Mouse (Mus musculus) thymus, postnatal 0 days (tissue): ENCODE measurements around the gene Exosc2. TPM values are rescaled to one million over a fixed set of nuclear protein-coding genes. Genes with fewer than 3 reads are reported as not detected.

Experiments
- DNase-seq: peaks from one replicate; pipeline ENCODE4 v3.0.0-alpha.2; 2015; ENCODE audit warnings: low spot score
- polyA plus RNA-seq: library from polyadenylated mRNA; unstranded; fragments of >200 nt; fragmentation: Nextera tagmentation; extraction: Ambion mirVana; gene quantifications from 2 replicates; pipeline ENCODE4 v1.2.1, GENCODE M21; 2015

The Exosc2 gene
- polyA plus RNA-seq, 1 experiment from 2014 or later, result 57.6 TPM

- DNase-seq, result no peak
Observed at GRCm38 (mm10) chr2:31724730-31725490, 54.4 kb downstream of the Exosc2 start.

- no peak for DNase-seq
Observed at GRCm38 (mm10) chr2:31727576-31728277, 57.2 kb downstream of the Exosc2 start.

- DNase-seq, result no peak
Observed at GRCm38 (mm10) chr2:31730640-31731039, 60.1 kb downstream of the Exosc2 start.

Other genes starting within 250 kb of the Exosc2 start
- gene Ass1, start 200.5 kb upstream of the Exosc2 start, polyA plus RNA-seq, result 23.9 and 24.1 TPM in 2 replicates
- gene Fubp3, start 98.1 kb upstream of the Exosc2 start, polyA plus RNA-seq, result 64.9 and 72.1 TPM in 2 replicates
- gene Prdm12, start 30.7 kb upstream of the Exosc2 start, polyA plus RNA-seq, result not detected in 2 replicates
- 19.3 and 19.7 TPM in 2 replicates for gene Abl1, start 17.7 kb downstream of the Exosc2 start, polyA plus RNA-seq
- 1.5 and 2.1 TPM in 2 replicates for gene Qrfp, start 139.9 kb downstream of the Exosc2 start, polyA plus RNA-seq
- gene Fibcd1, start 175.3 kb downstream of the Exosc2 start, polyA plus RNA-seq, result 0.13 and 0.27 TPM in 2 replicates
- 0.09 and 0.21 TPM in 2 replicates for gene Lamc3, start 216.6 kb downstream of the Exosc2 start, polyA plus RNA-seq